Mouse (Mus musculus): ENCODE measurements at regions not wholly inside any gene's neighbourhood (a gene's known extent, or its start where the extent isn't known, plus 50 kb on each side); places are given as distances from the start of the nearest gene placed in this dataset.

- DNase-seq (ENCODE audit: low spot score) (no peak), ATAC-seq (ENCODE audit: low read depth) (no peak)
- H3K9me3 ChIP-seq (ENCODE audit: control insufficient read depth, low read length) = no peaks in the 10 kb centered on the region
- no peak overlapping the region for H3K9ac ChIP-seq (ENCODE audit: low read depth, low read length)
- H3K4me2 ChIP-seq (ENCODE audit: low read depth, low read length) = no peak overlapping the region
- H3K4me1 ChIP-seq (ENCODE audit: control insufficient read depth, insufficient read depth, low read length) = peaks cover 14% of the 10 kb centered on the region
- no peaks in the 10 kb centered on the region for H3K36me3 ChIP-seq (ENCODE audit: control insufficient read depth, insufficient read depth, low read length)
- no peak overlapping the region for H3K4me3 ChIP-seq (ENCODE audit: low read depth, low read length)
- WGBS = 58% methylated on average over 7 of the region's 7 CpGs
- no peaks in the 10 kb centered on the region for H3K27me3 ChIP-seq (replicated peaks; ENCODE audit: control insufficient read depth, insufficient read depth, low read length)
- no peak overlapping the region for H3K27ac ChIP-seq (replicated peaks; ENCODE audit: low read depth, low read length)
These were observed 89.4 kb upstream of the Col1a2 start for GRCm38 (mm10) chr6:4415206-4415605.

- Histone ChIP-seq H3K4me2 (ENCODE audit: low read depth, low read length) (peak overlapping the region; percentile 43), H3K27me3 (replicated peaks; ENCODE audit: control insufficient read depth, insufficient read depth, low read length) (no peaks in the 10 kb centered on the region), H3K36me3 (ENCODE audit: control insufficient read depth, insufficient read depth, low read length) (no peaks in the 10 kb centered on the region), H3K27ac (replicated peaks; ENCODE audit: low read depth, low read length) (peak overlapping the region; percentile 85), H3K9ac (ENCODE audit: low read depth, low read length) (no peak overlapping the region), H3K4me1 (ENCODE audit: control insufficient read depth, insufficient read depth, low read length) (peaks cover 14% of the 10 kb centered on the region), H3K9me3 (ENCODE audit: control insufficient read depth, low read length) (no peaks in the 10 kb centered on the region), H3K4me3 (ENCODE audit: low read depth, low read length) (peak overlapping the region; percentile 10; the same call in 1 of the 2 replicates)
- peak; percentile 90 for ATAC-seq (ENCODE audit: low read depth)
- 19% methylated on average over 6 of the region's 6 CpGs for WGBS
- DNase-seq (ENCODE audit: low spot score) = peak; percentile 92
These were observed 87.3 kb upstream of the Col1a2 start for GRCm38 (mm10) chr6:4417247-4417709.

- 45% methylated on average over 10 of the region's 10 CpGs for WGBS
- ATAC-seq (ENCODE audit: low read depth) = no peak
These were observed 86.2 kb upstream of the Col1a2 start for GRCm38 (mm10) chr6:4418376-4418775.

GRCm38 (mm10) chr6:4418941-4419351 is 85.7 kb upstream of the Col1a2 start:
- H3K9me3 ChIP-seq (ENCODE audit: control insufficient read depth, low read length) = no peaks in the 10 kb centered on the region
- peak overlapping the region; percentile 55; the same call in 1 of the 2 replicates for H3K27ac ChIP-seq (replicated peaks; ENCODE audit: low read depth, low read length)
- DNase-seq (ENCODE audit: low spot score) (peak; percentile 67), ATAC-seq (ENCODE audit: low read depth) (no peak)
- no peaks in the 10 kb centered on the region for H3K27me3 ChIP-seq (replicated peaks; ENCODE audit: control insufficient read depth, insufficient read depth, low read length)
- peaks cover 14% of the 10 kb centered on the region for H3K4me1 ChIP-seq (ENCODE audit: control insufficient read depth, insufficient read depth, low read length)
- H3K4me2 ChIP-seq (ENCODE audit: low read depth, low read length) = peak overlapping the region; percentile 15; the same call in 1 of the 2 replicates
- 0 out of 2 replicates have a peak overlapping the region, but pooled peaks have one; percentile 2 for H3K9ac ChIP-seq (ENCODE audit: low read depth, low read length)
- H3K4me3 ChIP-seq (ENCODE audit: low read depth, low read length) = no peak overlapping the region
- 47% methylated on average over 5 of the region's 5 CpGs for WGBS
- no peaks in the 10 kb centered on the region for H3K36me3 ChIP-seq (ENCODE audit: control insufficient read depth, insufficient read depth, low read length)

More at GRCm38 (mm10) chr6:4418376-4418775, 86.2 kb upstream of the Col1a2 start:
- no peaks in the 10 kb centered on the region for H3K9me3 ChIP-seq (ENCODE audit: control insufficient read depth, low read length)
- no peaks in the 10 kb centered on the region for H3K36me3 ChIP-seq (ENCODE audit: control insufficient read depth, insufficient read depth, low read length)
- H3K4me1 ChIP-seq (ENCODE audit: control insufficient read depth, insufficient read depth, low read length) = peaks cover 14% of the 10 kb centered on the region
- no peak overlapping the region for H3K4me3 ChIP-seq (ENCODE audit: low read depth, low read length)
- DNase-seq (ENCODE audit: low spot score) = no peak
- no peaks in the 10 kb centered on the region for H3K27me3 ChIP-seq (replicated peaks; ENCODE audit: control insufficient read depth, insufficient read depth, low read length)
- H3K4me2 ChIP-seq (ENCODE audit: low read depth, low read length) = 0 out of 2 replicates have a peak overlapping the region, but pooled peaks have one; percentile 43
- 0 out of 2 replicates have a peak overlapping the region, but pooled peaks have one; percentile 1 for H3K9ac ChIP-seq (ENCODE audit: low read depth, low read length)
- no peak overlapping the region for H3K27ac ChIP-seq (replicated peaks; ENCODE audit: low read depth, low read length)

GRCm38 (mm10) chr6:4421466-4421865 is 83.1 kb upstream of the Col1a2 start:
- Histone ChIP-seq H3K9me3 (ENCODE audit: control insufficient read depth, low read length) (no peaks in the 10 kb centered on the region), H3K27me3 (replicated peaks; ENCODE audit: control insufficient read depth, insufficient read depth, low read length) (no peaks in the 10 kb centered on the region), H3K36me3 (ENCODE audit: control insufficient read depth, insufficient read depth, low read length) (no peaks in the 10 kb centered on the region), H3K4me3 (ENCODE audit: low read depth, low read length) (no peak overlapping the region), H3K4me2 (ENCODE audit: low read depth, low read length) (no peak overlapping the region), H3K4me1 (ENCODE audit: control insufficient read depth, insufficient read depth, low read length) (peaks cover 14% of the 10 kb centered on the region), H3K9ac (ENCODE audit: low read depth, low read length) (no peak overlapping the region), H3K27ac (replicated peaks; ENCODE audit: low read depth, low read length) (no peak overlapping the region)
- ATAC-seq (ENCODE audit: low read depth) (no peak), DNase-seq (ENCODE audit: low spot score) (no peak)
- 70% methylated on average over 7 of the region's 7 CpGs for WGBS

- no peaks in the 10 kb centered on the region for H3K9me3 ChIP-seq (ENCODE audit: control insufficient read depth, low read length)
These were observed 77.5 kb upstream of the Col1a2 start for GRCm38 (mm10) chr6:4427122-4427521.

GRCm38 (mm10) chr6:4430704-4431310 is 73.8 kb upstream of the Col1a2 start:
- H3K9ac ChIP-seq (ENCODE audit: low read depth, low read length) = no peak overlapping the region
- peak overlapping the region; percentile 49 for H3K27ac ChIP-seq (replicated peaks; ENCODE audit: low read depth, low read length)
- 16% methylated on average over 1 of the region's 1 CpGs for WGBS
- H3K4me3 ChIP-seq (ENCODE audit: low read depth, low read length) = no peak overlapping the region
- ATAC-seq (ENCODE audit: low read depth) = no peak
- H3K27me3 ChIP-seq (replicated peaks; ENCODE audit: control insufficient read depth, insufficient read depth, low read length) = no peaks in the 10 kb centered on the region
- peaks cover 11% of the 10 kb centered on the region; the same call in 1 of the 2 replicates for H3K4me1 ChIP-seq (ENCODE audit: control insufficient read depth, insufficient read depth, low read length)
- no peaks in the 10 kb centered on the region for H3K36me3 ChIP-seq (ENCODE audit: control insufficient read depth, insufficient read depth, low read length)
- peak; percentile 72 for DNase-seq (ENCODE audit: low spot score)
- H3K4me2 ChIP-seq (ENCODE audit: low read depth, low read length) = no peak overlapping the region
- H3K9me3 ChIP-seq (ENCODE audit: control insufficient read depth, low read length) = no peaks in the 10 kb centered on the region

More at GRCm38 (mm10) chr6:4427122-4427521, 77.5 kb upstream of the Col1a2 start:
- H3K36me3 ChIP-seq (ENCODE audit: control insufficient read depth, insufficient read depth, low read length) = no peaks in the 10 kb centered on the region
- no peaks in the 10 kb centered on the region for H3K27me3 ChIP-seq (replicated peaks; ENCODE audit: control insufficient read depth, insufficient read depth, low read length)
- no peak overlapping the region for H3K27ac ChIP-seq (replicated peaks; ENCODE audit: low read depth, low read length)
- peaks cover 7% of the 10 kb centered on the region; the same call in 1 of the 2 replicates for H3K4me1 ChIP-seq (ENCODE audit: control insufficient read depth, insufficient read depth, low read length)
- no peak for ATAC-seq (ENCODE audit: low read depth)
- H3K4me2 ChIP-seq (ENCODE audit: low read depth, low read length) = no peak overlapping the region
- no peak overlapping the region for H3K4me3 ChIP-seq (ENCODE audit: low read depth, low read length)
- 93% methylated on average over 4 of the region's 4 CpGs for WGBS
- no peak for DNase-seq (ENCODE audit: low spot score)
- H3K9ac ChIP-seq (ENCODE audit: low read depth, low read length) = no peak overlapping the region

GRCm38 (mm10) chr6:4432192-4432591 is 72.4 kb upstream of the Col1a2 start:
- H3K36me3 ChIP-seq (ENCODE audit: control insufficient read depth, insufficient read depth, low read length) = no peaks in the 10 kb centered on the region
- H3K4me3 ChIP-seq (ENCODE audit: low read depth, low read length) = no peak overlapping the region
- no peak overlapping the region for H3K4me2 ChIP-seq (ENCODE audit: low read depth, low read length)
- no peaks in the 10 kb centered on the region for H3K9me3 ChIP-seq (ENCODE audit: control insufficient read depth, low read length)
- no peak overlapping the region for H3K27ac ChIP-seq (replicated peaks; ENCODE audit: low read depth, low read length)
- no peaks in the 10 kb centered on the region for H3K27me3 ChIP-seq (replicated peaks; ENCODE audit: control insufficient read depth, insufficient read depth, low read length)
- DNase-seq (ENCODE audit: low spot score) (no peak), ATAC-seq (ENCODE audit: low read depth) (no peak)
- H3K4me1 ChIP-seq (ENCODE audit: control insufficient read depth, insufficient read depth, low read length) = peaks cover 20% of the 10 kb centered on the region; the same call in 1 of the 2 replicates
- WGBS = 75% methylated on average over 8 of the region's 8 CpGs
- no peak overlapping the region for H3K9ac ChIP-seq (ENCODE audit: low read depth, low read length)

GRCm38 (mm10) chr6:4436439-4436838 is 68.2 kb upstream of the Col1a2 start:
- no peak overlapping the region for H3K4me2 ChIP-seq (ENCODE audit: low read depth, low read length)
- no peaks in the 10 kb centered on the region for H3K9me3 ChIP-seq (ENCODE audit: control insufficient read depth, low read length)
- DNase-seq (ENCODE audit: low spot score) = peak; percentile 82
- no peak overlapping the region for H3K4me3 ChIP-seq (ENCODE audit: low read depth, low read length)
- WGBS = 31% methylated on average over 4 of the region's 4 CpGs
- no peaks in the 10 kb centered on the region for H3K36me3 ChIP-seq (ENCODE audit: control insufficient read depth, insufficient read depth, low read length)
- no peak overlapping the region for H3K9ac ChIP-seq (ENCODE audit: low read depth, low read length)
- H3K4me1 ChIP-seq (ENCODE audit: control insufficient read depth, insufficient read depth, low read length) = peaks cover 19% of the 10 kb centered on the region; the same call in 1 of the 2 replicates
- H3K27me3 ChIP-seq (replicated peaks; ENCODE audit: control insufficient read depth, insufficient read depth, low read length) = no peaks in the 10 kb centered on the region
- H3K27ac ChIP-seq (replicated peaks; ENCODE audit: low read depth, low read length) = peak overlapping the region; percentile 68
- ATAC-seq (ENCODE audit: low read depth) = peak; percentile 76
